8 mouse cellular contexts compared by ENCODE assay signal in genomic region chr10:80434233-80434592, GRCm38 (mm10). TPM values are rescaled to one million over a fixed set of nuclear protein-coding genes. Genes with fewer than 3 reads are reported as not detected.
DNase-seq lines count a peak whose midpoint lies in the region; ATAC-seq and TF ChIP-seq lines count a peak whose summit lies in the region.

No protein-coding gene starts in this region.

- 0 out of 2 replicates have a peak overlapping the region, but pooled peaks have one; percentile 16 for H3K27ac ChIP-seq in liver, adult 2 months (replicated peaks; ENCODE audit: insufficient read depth, low read depth, low read length)
- peak overlapping the region; percentile 9; the same call in 1 of the 2 replicates for H3K27ac ChIP-seq in embryonic facial prominence, embryonic 15.5 days (replicated peaks)
- no peak overlapping the region for H3K27ac ChIP-seq in limb, embryonic 12.5 days
- peak overlapping the region; percentile 46; the same call in 1 of the 2 replicates for H3K27ac ChIP-seq in neural tube, embryonic 13.5 days (replicated peaks)

- H3K79me2 ChIP-seq in liver, adult 2 months (ENCODE audit: control insufficient read depth, insufficient read depth, low read length), result peaks cover 9% of the 10 kb centered on the region; the same call in 1 of the 2 replicates

- H3K9ac ChIP-seq in liver, adult 2 months (ENCODE audit: low read depth, low read length), result peak overlapping the region; percentile 19; the same call in 1 of the 2 replicates
- no peak overlapping the region for H3K9ac ChIP-seq in embryonic facial prominence, embryonic 15.5 days
- H3K9ac ChIP-seq in limb, embryonic 12.5 days (replicated peaks), result no peak overlapping the region
- H3K9ac ChIP-seq in neural tube, embryonic 13.5 days, result no peak overlapping the region

- TF ChIP-seq CTCF in liver, adult 2 months (IDR thresholded peaks at IDR 0.05; ENCODE audit: low read depth, low read length), result no peak

- no peak for TF ChIP-seq POLR2A in liver, adult 2 months (IDR thresholded peaks at IDR 0.05; ENCODE audit: extremely low read depth, insufficient read depth, low read length)

- peak overlapping the region; percentile 43; the same call in 1 of the 2 replicates for H3K4me3 ChIP-seq in liver, adult 2 months (ENCODE audit: insufficient read depth, low read depth, low read length)
- peak overlapping the region; percentile 97 for H3K4me3 ChIP-seq in embryonic facial prominence, embryonic 15.5 days (replicated peaks)
- H3K4me3 ChIP-seq in limb, embryonic 12.5 days (replicated peaks), result peak overlapping the region; percentile 97; the same call in 1 of the 2 replicates
- peak overlapping the region; percentile 93 for H3K4me3 ChIP-seq in neural tube, embryonic 13.5 days

- peaks cover 17% of the 10 kb centered on the region for H3K4me1 ChIP-seq in liver, adult 2 months (ENCODE audit: control insufficient read depth, insufficient read depth, low read length)
- H3K4me1 ChIP-seq in embryonic facial prominence, embryonic 15.5 days, result peaks cover 34% of the 10 kb centered on the region
- H3K4me1 ChIP-seq in limb, embryonic 12.5 days (replicated peaks), result peaks cover 23% of the 10 kb centered on the region
- H3K4me1 ChIP-seq in neural tube, embryonic 13.5 days (replicated peaks), result peaks cover 37% of the 10 kb centered on the region

- H3K4me2 ChIP-seq in embryonic facial prominence, embryonic 15.5 days (replicated peaks), result 0 out of 2 replicates have a peak overlapping the region, but pooled peaks have one; percentile 1
- peak overlapping the region; percentile 21 for H3K4me2 ChIP-seq in limb, embryonic 12.5 days
- peak overlapping the region; percentile 29 for H3K4me2 ChIP-seq in neural tube, embryonic 13.5 days

- H3K9me3 ChIP-seq in embryonic facial prominence, embryonic 15.5 days (replicated peaks), result no peaks in the 10 kb centered on the region
- no peaks in the 10 kb centered on the region for H3K9me3 ChIP-seq in limb, embryonic 12.5 days
- H3K9me3 ChIP-seq in neural tube, embryonic 13.5 days, result no peaks in the 10 kb centered on the region

- WGBS in liver, adult 2 months, result 9% methylated on average over 8 of the region's 8 CpGs
- WGBS in embryonic facial prominence, embryonic 15.5 days, result 13% methylated on average over 8 of the region's 8 CpGs
- WGBS in limb, embryonic 12.5 days, result 14% methylated on average over 8 of the region's 8 CpGs
- WGBS in neural tube, embryonic 13.5 days, result 12% methylated on average over 8 of the region's 8 CpGs

- no peak for DNase-seq in liver, adult 2 months (ENCODE audit: extremely low read depth, low read depth, low spot score)
- DNase-seq in liver, result no peak
- DNase-seq in cerebellum, adult 8-10 months, result no peak
- DNase-seq in cerebellum, adult 11-12 months, result no peak
- DNase-seq in right cerebral cortex, postnatal 4 days, result no peak

- ATAC-seq in embryonic facial prominence, embryonic 15.5 days (ENCODE audit: insufficient number of reproducible peaks, low FRiP score, low TSS enrichment, low read depth), result no peak
- no peak for ATAC-seq in limb, embryonic 12.5 days (ENCODE audit: insufficient number of reproducible peaks, insufficient read depth, low FRiP score, low TSS enrichment, low read depth)
- ATAC-seq in neural tube, embryonic 13.5 days (ENCODE audit: low read depth), result peak; percentile 5; the same call in 1 of the 2 replicates

- H3K36me3 ChIP-seq in liver, adult 2 months (ENCODE audit: control insufficient read depth, insufficient read depth, low read length), result no peaks in the 10 kb centered on the region
- peaks cover 15% of the 10 kb centered on the region for H3K36me3 ChIP-seq in embryonic facial prominence, embryonic 15.5 days
- peaks cover 21% of the 10 kb centered on the region for H3K36me3 ChIP-seq in limb, embryonic 12.5 days
- H3K36me3 ChIP-seq in neural tube, embryonic 13.5 days, result peaks cover 15% of the 10 kb centered on the region

- H3K27me3 ChIP-seq in liver, adult 2 months (ENCODE audit: control insufficient read depth, insufficient read depth, low read length), result no peaks in the 10 kb centered on the region
- H3K27me3 ChIP-seq in embryonic facial prominence, embryonic 15.5 days, result no peaks in the 10 kb centered on the region
- H3K27me3 ChIP-seq in limb, embryonic 12.5 days, result peaks cover 9% of the 10 kb centered on the region
- no peaks in the 10 kb centered on the region; the same call in 1 of the 2 replicates for H3K27me3 ChIP-seq in neural tube, embryonic 13.5 days

RNA-seq across cellular contexts. Expression of gene Tcf3, which starts 0.8 kb away (rescaled TPM):
- total RNA-seq in liver, adult 2 months (2014; rRNA removed), result 6.4 and 9.9 TPM in 2 replicates
- 19.6 and 20.2 TPM in 2 replicates for polyA plus RNA-seq in liver, adult 2 months (2012; rRNA removed)
- 133 and 135 TPM in 2 replicates for polyA plus RNA-seq in embryonic facial prominence, embryonic 15.5 days (2015; fragmentation: Nextera tagmentation; extraction: Ambion mirVana)
- polyA plus RNA-seq in limb, embryonic 12.5 days (2016; fragmentation: Nextera tagmentation; extraction: Ambion mirVana), result 247 and 274 TPM in 2 replicates
- polyA plus RNA-seq in neural tube, embryonic 13.5 days (2015; fragmentation: Nextera tagmentation; extraction: Ambion mirVana), result 62.1 and 70.4 TPM in 2 replicates

RNA-seq across cellular contexts. Expression of gene Uqcr11, which starts 27.6 kb away (rescaled TPM):
- total RNA-seq in liver, adult 2 months (2014; rRNA removed), result 1,362 and 1,401 TPM in 2 replicates
- 2,210 and 2,521 TPM in 2 replicates for polyA plus RNA-seq in liver, adult 2 months (2012; rRNA removed)
- 659 and 673 TPM in 2 replicates for polyA plus RNA-seq in embryonic facial prominence, embryonic 15.5 days (2015; fragmentation: Nextera tagmentation; extraction: Ambion mirVana)
- polyA plus RNA-seq in limb, embryonic 12.5 days (2016; fragmentation: Nextera tagmentation; extraction: Ambion mirVana), result 416 and 437 TPM in 2 replicates
- 462 and 574 TPM in 2 replicates for polyA plus RNA-seq in neural tube, embryonic 13.5 days (2015; fragmentation: Nextera tagmentation; extraction: Ambion mirVana)

RNA-seq across cellular contexts. Expression of gene Mbd3, which starts 34.9 kb away (rescaled TPM):
- total RNA-seq in liver, adult 2 months (2014; rRNA removed), result 21.1 and 32.8 TPM in 2 replicates
- 73.5 and 76.7 TPM in 2 replicates for polyA plus RNA-seq in liver, adult 2 months (2012; rRNA removed)
- polyA plus RNA-seq in embryonic facial prominence, embryonic 15.5 days (2015; fragmentation: Nextera tagmentation; extraction: Ambion mirVana), result 247 and 250 TPM in 2 replicates
- 361 and 364 TPM in 2 replicates for polyA plus RNA-seq in limb, embryonic 12.5 days (2016; fragmentation: Nextera tagmentation; extraction: Ambion mirVana)
- 238 and 241 TPM in 2 replicates for polyA plus RNA-seq in neural tube, embryonic 13.5 days (2015; fragmentation: Nextera tagmentation; extraction: Ambion mirVana)

RNA-seq across cellular contexts. Expression of gene Mex3d, which starts 46.8 kb away (rescaled TPM):
- 1.0 and 2.6 TPM in 2 replicates for total RNA-seq in liver, adult 2 months (2014; rRNA removed)
- polyA plus RNA-seq in liver, adult 2 months (2012; rRNA removed), result 2.1 and 2.4 TPM in 2 replicates
- 7.2 and 8.4 TPM in 2 replicates for polyA plus RNA-seq in embryonic facial prominence, embryonic 15.5 days (2015; fragmentation: Nextera tagmentation; extraction: Ambion mirVana)
- polyA plus RNA-seq in limb, embryonic 12.5 days (2016; fragmentation: Nextera tagmentation; extraction: Ambion mirVana), result 12.5 and 15.2 TPM in 2 replicates
- polyA plus RNA-seq in neural tube, embryonic 13.5 days (2015; fragmentation: Nextera tagmentation; extraction: Ambion mirVana), result 15.6 and 16.7 TPM in 2 replicates

Comparison
In these comparisons a context has a peak if more than half of its experiments do, and no peak if none do; other contexts are left out.
1. H3K4me3 ChIP-seq: peak in every context shown above with its lines; median percentile 97 in embryonic facial prominence, embryonic 15.5 days; 97 in limb, embryonic 12.5 days; 93 in neural tube, embryonic 13.5 days; 43 in liver, adult 2 months.